Mouse (Mus musculus): ENCODE measurements at regions not wholly inside any gene's neighbourhood (a gene's known extent, or its start where the extent isn't known, plus 50 kb on each side); places are given as distances from the start of the nearest gene placed in this dataset.

DNA sequence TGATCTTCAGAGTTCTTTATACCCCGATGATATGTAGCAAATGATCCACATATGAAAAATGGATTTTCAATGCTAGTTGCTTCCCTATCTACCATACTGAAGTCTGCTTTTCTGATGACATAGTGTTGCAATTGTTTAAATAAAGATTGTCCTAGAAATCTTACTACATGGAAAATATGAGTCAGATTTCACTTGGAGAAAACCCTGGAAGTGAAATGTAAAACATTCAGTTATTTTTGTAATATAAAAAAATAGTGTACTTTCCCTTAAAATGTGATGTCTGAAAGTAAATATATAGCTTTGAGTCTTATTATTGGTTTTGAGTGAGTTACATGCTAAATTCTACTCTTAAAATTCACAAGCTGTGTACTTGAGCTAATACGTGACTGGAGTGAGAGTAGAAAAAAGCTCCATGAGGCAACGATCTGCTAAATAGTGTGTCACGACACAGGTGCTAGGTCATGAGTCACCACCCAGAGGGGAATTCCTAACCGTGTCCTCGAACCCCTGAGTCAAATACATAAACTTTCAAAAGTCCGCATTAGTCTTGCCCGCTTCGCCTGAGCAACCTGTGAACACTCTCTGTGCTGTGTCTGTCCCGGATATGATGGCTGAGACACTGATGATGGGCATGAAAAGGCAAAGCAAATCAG is 430.5 kb downstream of the Hsfy2 start:
- no peak for DNase-seq (ENCODE audit: extremely low spot score)

- DNase-seq (ENCODE audit: extremely low spot score), result no peak
Observed at GRCm38 (mm10) chr1:56195224-56195623, 442.0 kb downstream of the Hsfy2 start.

GRCm38 (mm10) chr1:56183503-56184198 is 453.6 kb downstream of the Hsfy2 start:
- no peak for DNase-seq (ENCODE audit: extremely low spot score)

- no peak for DNase-seq (ENCODE audit: extremely low spot score)
Observed at GRCm38 (mm10) chr1:56179206-56179985, 457.8 kb downstream of the Hsfy2 start.

GRCm38 (mm10) chr1:56171157-56171556 is 466.1 kb downstream of the Hsfy2 start:
- no peak for DNase-seq (ENCODE audit: extremely low spot score)

DNA sequence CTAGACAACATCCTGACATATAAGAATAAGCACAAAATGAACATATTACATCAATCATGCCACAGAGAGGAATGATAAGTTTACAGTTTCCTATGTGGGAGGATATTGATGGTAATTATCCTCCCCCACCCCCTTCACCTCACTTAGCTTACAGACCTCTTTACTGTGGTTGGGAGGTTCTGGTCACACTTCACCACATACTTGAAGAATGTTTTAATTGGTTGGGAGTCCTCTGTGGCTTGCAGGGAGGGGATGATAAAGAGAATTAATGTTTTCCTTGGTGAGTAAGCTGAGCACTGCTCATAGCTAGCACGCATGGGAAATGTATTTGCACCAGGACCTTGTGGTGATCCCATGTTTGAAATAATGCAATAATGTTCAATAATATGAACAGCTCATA is 468.5 kb downstream of the Hsfy2 start:
- DNase-seq (ENCODE audit: extremely low spot score), result no peak

- DNase-seq (ENCODE audit: extremely low spot score), result no peak
Observed at GRCm38 (mm10) chr1:56168063-56168462, 469.2 kb downstream of the Hsfy2 start.

GRCm38 (mm10) chr1:56165228-56165627 is 472.0 kb downstream of the Hsfy2 start:
- no peak for DNase-seq (ENCODE audit: extremely low spot score)

DNA sequence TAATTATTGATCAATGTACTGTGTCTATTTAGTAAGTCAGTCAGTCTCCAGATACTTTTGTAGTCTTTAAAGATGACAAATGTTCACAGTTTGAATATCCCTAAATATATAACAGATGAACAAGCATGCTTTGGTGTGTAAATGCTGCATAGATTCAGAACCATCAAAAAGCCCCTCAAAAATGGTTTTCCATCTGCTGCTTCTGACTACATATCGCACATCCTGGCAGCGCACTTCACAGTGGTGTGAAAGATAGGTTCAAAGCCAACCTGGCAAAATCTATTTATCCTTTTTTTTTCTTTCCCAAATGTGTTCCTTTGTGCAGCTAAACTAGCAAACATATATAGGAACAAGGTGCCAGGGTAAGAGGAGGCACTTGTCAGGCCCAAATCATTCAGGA is 472.9 kb downstream of the Hsfy2 start:
- no peak for DNase-seq (ENCODE audit: extremely low spot score)

DNA sequence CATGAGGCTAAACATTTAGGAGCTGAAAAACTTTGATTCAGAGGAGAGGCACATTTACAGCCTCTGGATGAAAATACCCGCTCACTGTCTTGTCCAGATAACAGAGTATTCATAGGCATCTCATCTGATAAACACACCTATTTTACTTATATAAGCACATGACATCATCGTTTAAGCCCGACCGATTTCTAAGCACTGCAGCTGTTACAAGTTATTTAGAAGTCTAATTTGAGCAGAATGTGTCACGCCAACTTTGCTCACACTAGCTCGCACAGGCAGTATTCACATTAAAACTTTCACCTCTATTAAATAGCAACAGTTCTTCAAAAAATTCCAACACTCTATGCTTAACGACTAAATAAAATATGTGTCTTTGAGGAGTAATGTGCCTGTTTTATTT is 506.3 kb downstream of the Hsfy2 start:
- DNase-seq (ENCODE audit: extremely low spot score), result no peak

DNA sequence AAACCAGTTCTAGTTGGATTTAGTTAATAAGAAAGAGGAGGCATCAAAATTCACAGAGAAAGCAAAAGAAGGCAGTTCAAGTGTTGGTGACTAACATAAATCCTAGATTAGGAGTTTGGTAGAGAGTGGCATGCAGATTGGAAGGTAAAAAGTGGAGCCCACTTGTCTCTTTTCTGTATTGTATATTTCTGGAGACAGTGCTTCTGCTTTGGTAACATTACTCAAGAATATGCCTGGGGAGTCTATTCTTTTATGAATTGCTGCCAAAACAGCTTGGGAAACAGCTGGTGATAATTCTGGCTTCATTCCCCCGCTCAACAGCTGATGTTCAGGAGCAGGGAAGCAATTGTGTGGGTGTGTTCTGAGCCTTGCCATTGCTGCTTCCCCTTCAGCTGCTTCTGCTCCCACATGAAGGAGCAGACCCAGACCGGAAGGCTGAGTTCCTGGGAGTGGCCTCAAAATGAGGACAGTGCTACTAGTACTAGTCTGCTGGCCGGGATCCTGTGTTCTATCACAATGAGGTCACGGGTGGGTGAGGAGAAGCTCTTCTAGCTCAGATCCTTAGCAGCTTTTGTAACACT is 547.9 kb downstream of the Hsfy2 start:
- no peak for DNase-seq (ENCODE audit: extremely low spot score)

- DNase-seq (ENCODE audit: extremely low spot score), result no peak
Observed at GRCm38 (mm10) chr1:56088357-56088756, 548.9 kb downstream of the Hsfy2 start.

- DNase-seq (ENCODE audit: extremely low spot score), result no peak
Observed at GRCm38 (mm10) chr1:56076757-56077156, 560.5 kb downstream of the Hsfy2 start.

DNA sequence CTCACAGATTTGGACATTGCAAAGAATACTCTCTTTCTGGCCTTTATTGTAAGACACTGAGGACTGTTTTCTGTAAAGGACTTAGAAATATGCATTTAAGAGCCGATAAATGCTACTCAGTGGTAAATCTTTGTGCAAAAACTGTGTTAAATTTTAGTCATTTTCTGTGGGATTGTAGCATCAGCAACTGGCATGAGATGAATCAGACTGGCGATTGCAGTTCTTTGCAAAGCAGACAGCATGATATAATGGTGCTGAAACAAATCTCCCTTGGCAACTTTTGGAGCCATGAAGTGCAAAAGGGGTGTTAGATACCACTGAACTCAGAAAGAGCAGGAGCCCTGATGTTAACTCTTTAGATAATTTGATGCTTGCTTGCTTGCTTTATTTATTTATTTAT is 565.0 kb downstream of the Hsfy2 start:
- no peak for DNase-seq (ENCODE audit: extremely low spot score)

GRCm38 (mm10) chr1:56063474-56063873 is 573.8 kb downstream of the Hsfy2 start:
- no peak for DNase-seq (ENCODE audit: extremely low spot score)

Measured in embryo, embryonic 9.5 days (tissue).